Mouse (Mus musculus) forebrain, embryonic 15.5 days (tissue): ENCODE measurements around the gene Slc24a4. TPM values are rescaled to one million over a fixed set of nuclear protein-coding genes. Genes with fewer than 3 reads are reported as not detected.
A peak's percentile ranks its signal among the peaks of the same experiment; 100 is the strongest.

Experiments used
- ATAC-seq: fragments of 200-750 bp; cut with Nextera tagmentation; replicated peaks from 2 replicates; pipeline ENCODE4 v1.8.0; 2017; ENCODE audit warnings: mild to moderate bottlenecking, moderate TSS enrichment, moderate library complexity
- H3K27ac ChIP-seq: fragments of 300-500 bp; sonication (generic); replicated peaks from 2 replicates; pipeline ENCODE4 v1.5.1; 2015; ENCODE audit warnings: mild to moderate bottlenecking, inconsistent platforms
- H3K27me3 ChIP-seq: fragments of 300-500 bp; sonication (generic); 2 replicates; pipeline ENCODE4 v1.6.1; 2015; ENCODE audit warnings: inconsistent platforms
- H3K36me3 ChIP-seq: fragments of 300-500 bp; sonication (generic); 2 replicates; pipeline ENCODE4 v1.6.1; 2015; ENCODE audit warnings: mild to moderate bottlenecking, inconsistent platforms
- H3K4me1 ChIP-seq: fragments of 300-500 bp; sonication (generic); 2 replicates; pipeline ENCODE4 v1.6.1; 2015; ENCODE audit warnings: inconsistent platforms
- H3K4me2 ChIP-seq: fragments of 300-500 bp; sonication (generic); replicated peaks from 2 replicates; pipeline ENCODE4 v1.6.1; 2015; ENCODE audit warnings: mild to moderate bottlenecking, inconsistent platforms
- H3K4me3 ChIP-seq: fragments of 300-500 bp; sonication (generic); 2 replicates; pipeline ENCODE4 v1.5.1; 2015; ENCODE audit warnings: mild to moderate bottlenecking, inconsistent platforms
- H3K9ac ChIP-seq: fragments of 300-500 bp; sonication (generic); replicated peaks from 2 replicates; pipeline ENCODE4 v1.6.1; 2015; ENCODE audit warnings: mild to moderate bottlenecking, inconsistent platforms
- H3K9me3 ChIP-seq: fragments of 300-500 bp; sonication (generic); 2 replicates; pipeline ENCODE4 v1.6.1; 2016; ENCODE audit warnings: inconsistent platforms
- WGBS: fragments of 180-500 bp; shearing (Covaris S2); methylation state at CpG from one replicate; pipeline ENCODE4 v1.1.7; 2015; ENCODE audit warnings: mixed read lengths; 5-methylcytosine and 5-hydroxymethylcytosine counted together
- polyA plus RNA-seq: library from polyadenylated mRNA; unstranded; fragments of >200 nt; fragmentation: Nextera tagmentation; extraction: Ambion mirVana; gene quantifications from 2 replicates; pipeline ENCODE4 v1.2.1, GENCODE M21; 2015

Slc24a4 gene
- polyA plus RNA-seq, 1 experiment from 2014 or later = 1.2 TPM

GRCm38 (mm10) chr12:102290662-102291061 is 162.1 kb downstream of the Slc24a4 start:
- no peak for ATAC-seq

GRCm38 (mm10) chr12:102291686-102292085 is 163.2 kb downstream of the Slc24a4 start:
- no peaks in the 10 kb centered on the region for H3K27me3 ChIP-seq
- no peak overlapping the region for H3K4me3 ChIP-seq
- H3K4me2 ChIP-seq = no peak overlapping the region
- H3K36me3 ChIP-seq = no peaks in the 10 kb centered on the region
- ATAC-seq = no peak
- H3K9me3 ChIP-seq = no peaks in the 10 kb centered on the region
- H3K4me1 ChIP-seq = peaks cover 7% of the 10 kb centered on the region
- WGBS = 75% methylated on average over 6 of the region's 6 CpGs
- H3K9ac ChIP-seq = no peak overlapping the region
- H3K27ac ChIP-seq = no peak overlapping the region

More at GRCm38 (mm10) chr12:102290662-102291061, 162.1 kb downstream of the Slc24a4 start:
- Histone ChIP-seq H3K4me2 (no peak overlapping the region), H3K27ac (no peak overlapping the region), H3K4me3 (no peak overlapping the region), H3K9me3 (no peaks in the 10 kb centered on the region), H3K27me3 (no peaks in the 10 kb centered on the region), H3K9ac (no peak overlapping the region), H3K4me1 (peaks cover 7% of the 10 kb centered on the region), H3K36me3 (no peaks in the 10 kb centered on the region)
- WGBS = 89% methylated on average over 2 of the region's 2 CpGs

- H3K36me3 ChIP-seq = no peaks in the 10 kb centered on the region
- no peak overlapping the region for H3K27ac ChIP-seq
- no peak overlapping the region for H3K4me2 ChIP-seq
- no peaks in the 10 kb centered on the region for H3K9me3 ChIP-seq
- WGBS = 82% methylated on average over 7 of the region's 7 CpGs
- no peaks in the 10 kb centered on the region for H3K27me3 ChIP-seq
- H3K4me3 ChIP-seq = no peak overlapping the region
- peaks cover 7% of the 10 kb centered on the region; the same call in 1 of the 2 replicates for H3K4me1 ChIP-seq
- no peak for ATAC-seq
- no peak overlapping the region for H3K9ac ChIP-seq
Measured at GRCm38 (mm10) chr12:102292501-102293215, 164.1 kb downstream of the Slc24a4 start.

GRCm38 (mm10) chr12:102294634-102295033 is 166.1 kb downstream of the Slc24a4 start:
- Histone ChIP-seq H3K9me3 (no peaks in the 10 kb centered on the region), H3K36me3 (no peaks in the 10 kb centered on the region), H3K27me3 (no peaks in the 10 kb centered on the region), H3K4me1 (peaks cover 7% of the 10 kb centered on the region; the same call in 1 of the 2 replicates), H3K4me3 (no peak overlapping the region), H3K9ac (no peak overlapping the region), H3K27ac (no peak overlapping the region; the same call in 1 of the 2 replicates), H3K4me2 (no peak overlapping the region)
- ATAC-seq = no peak
- WGBS = 68% methylated on average over 5 of the region's 5 CpGs

GRCm38 (mm10) chr12:102295230-102295629 is 166.7 kb downstream of the Slc24a4 start:
- peak; percentile 29; the same call in 1 of the 2 replicates for ATAC-seq

GRCm38 (mm10) chr12:102295662-102296061 is 167.1 kb downstream of the Slc24a4 start:
- Histone ChIP-seq H3K4me3 (no peak overlapping the region), H3K27me3 (no peaks in the 10 kb centered on the region), H3K27ac (no peak overlapping the region), H3K9me3 (no peaks in the 10 kb centered on the region), H3K4me1 (peaks cover 7% of the 10 kb centered on the region; the same call in 1 of the 2 replicates), H3K9ac (no peak overlapping the region), H3K4me2 (no peak overlapping the region), H3K36me3 (no peaks in the 10 kb centered on the region)
- WGBS = 82% methylated on average over 8 of the region's 8 CpGs
- ATAC-seq = no peak

More at GRCm38 (mm10) chr12:102295230-102295629, 166.7 kb downstream of the Slc24a4 start:
- Histone ChIP-seq H3K9me3 (no peaks in the 10 kb centered on the region), H3K4me1 (peaks cover 7% of the 10 kb centered on the region; the same call in 1 of the 2 replicates), H3K4me3 (no peak overlapping the region), H3K36me3 (no peaks in the 10 kb centered on the region), H3K27ac (no peak overlapping the region), H3K9ac (no peak overlapping the region), H3K27me3 (no peaks in the 10 kb centered on the region), H3K4me2 (no peak overlapping the region)
- 65% methylated on average over 7 of the region's 7 CpGs for WGBS

- H3K4me1 ChIP-seq = peaks cover 7% of the 10 kb centered on the region; the same call in 1 of the 2 replicates
- no peaks in the 10 kb centered on the region for H3K27me3 ChIP-seq
- H3K27ac ChIP-seq = no peak overlapping the region
- H3K9ac ChIP-seq = no peak overlapping the region
- no peaks in the 10 kb centered on the region for H3K9me3 ChIP-seq
- H3K4me2 ChIP-seq = no peak overlapping the region
- ATAC-seq = no peak
- WGBS = 80% methylated on average over 1 of the region's 1 CpGs
- no peaks in the 10 kb centered on the region for H3K36me3 ChIP-seq
- no peak overlapping the region for H3K4me3 ChIP-seq
Measured at GRCm38 (mm10) chr12:102296361-102296760, 167.8 kb downstream of the Slc24a4 start.

GRCm38 (mm10) chr12:102296967-102297366 is 168.4 kb downstream of the Slc24a4 start:
- Histone ChIP-seq H3K27ac (no peak overlapping the region), H3K9me3 (no peaks in the 10 kb centered on the region), H3K4me1 (peaks cover 7% of the 10 kb centered on the region; the same call in 1 of the 2 replicates), H3K36me3 (no peaks in the 10 kb centered on the region), H3K4me2 (no peak overlapping the region), H3K4me3 (no peak overlapping the region), H3K9ac (no peak overlapping the region), H3K27me3 (no peaks in the 10 kb centered on the region)
- 89% methylated on average over 4 of the region's 4 CpGs for WGBS
- ATAC-seq = no peak

GRCm38 (mm10) chr12:102299209-102299608 is 170.7 kb downstream of the Slc24a4 start:
- Histone ChIP-seq H3K4me2 (no peak overlapping the region), H3K9ac (no peak overlapping the region), H3K27ac (no peak overlapping the region), H3K36me3 (no peaks in the 10 kb centered on the region), H3K4me3 (no peak overlapping the region), H3K9me3 (no peaks in the 10 kb centered on the region), H3K4me1 (peaks cover 14% of the 10 kb centered on the region), H3K27me3 (no peaks in the 10 kb centered on the region)
- no peak for ATAC-seq
- 74% methylated on average over 5 of the region's 5 CpGs for WGBS

GRCm38 (mm10) chr12:102301585-102301984 is 173.1 kb downstream of the Slc24a4 start:
- Histone ChIP-seq H3K27me3 (no peaks in the 10 kb centered on the region), H3K4me1 (peaks cover 11% of the 10 kb centered on the region; the same call in 1 of the 2 replicates), H3K9me3 (no peaks in the 10 kb centered on the region), H3K4me2 (no peak overlapping the region), H3K27ac (no peak overlapping the region), H3K4me3 (no peak overlapping the region), H3K9ac (no peak overlapping the region), H3K36me3 (no peaks in the 10 kb centered on the region)
- no peak for ATAC-seq
- 81% methylated on average over 1 of the region's 1 CpGs for WGBS

- Histone ChIP-seq H3K27me3 (no peaks in the 10 kb centered on the region), H3K36me3 (no peaks in the 10 kb centered on the region), H3K4me2 (no peak overlapping the region), H3K4me1 (peaks cover 11% of the 10 kb centered on the region; the same call in 1 of the 2 replicates), H3K9ac (no peak overlapping the region), H3K27ac (no peak overlapping the region), H3K4me3 (no peak overlapping the region), H3K9me3 (no peaks in the 10 kb centered on the region)
- ATAC-seq = no peak
- 87% methylated on average over 9 of the region's 9 CpGs for WGBS
Measured at GRCm38 (mm10) chr12:102302322-102302721, 173.8 kb downstream of the Slc24a4 start.

GRCm38 (mm10) chr12:102302831-102303351 is 174.4 kb downstream of the Slc24a4 start:
- H3K36me3 ChIP-seq = no peaks in the 10 kb centered on the region
- no peak for ATAC-seq
- 83% methylated on average over 4 of the region's 4 CpGs for WGBS
- no peaks in the 10 kb centered on the region for H3K9me3 ChIP-seq
- no peak overlapping the region for H3K4me2 ChIP-seq
- H3K4me3 ChIP-seq = no peak overlapping the region
- no peak overlapping the region for H3K27ac ChIP-seq
- no peak overlapping the region for H3K9ac ChIP-seq
- peaks cover 16% of the 10 kb centered on the region for H3K4me1 ChIP-seq
- no peaks in the 10 kb centered on the region for H3K27me3 ChIP-seq
